Mouse (Mus musculus): Measurements from ENCODE around the gene Prss56.

- TF ChIP-seq POLR2A (IDR thresholded peaks at IDR 0.05; ENCODE audit: borderline replicate concordance, extremely low read depth, insufficient read depth, insufficient read length, poor library complexity, severe bottlenecking) (no peak), CTCF (IDR thresholded peaks at IDR 0.05; ENCODE audit: borderline replicate concordance, extremely low read depth, insufficient read depth, insufficient read length) (peak; percentile 58; the same call in 1 of the 2 replicates)
Measured at GRCm38 (mm10) chr1:87217938-87218337, 34.8 kb downstream of the Prss56 start.

Measured in brain, embryonic 14.5 days (tissue).